Mouse (Mus musculus) midbrain, postnatal 0 days (tissue): ENCODE results near the gene Ifna2. TPM values are rescaled to one million over a fixed set of nuclear protein-coding genes. Genes with fewer than 3 reads are reported as not detected.

Experiments used
- ATAC-seq: fragments of 200-750 bp; cut with Nextera tagmentation; 2 replicates; pipeline ENCODE4 v1.8.0; 2017; ENCODE audit warnings: moderate number of reproducible peaks, mild to moderate bottlenecking, moderate TSS enrichment, moderate library complexity; ENCODE audit not compliant: low FRiP score
- DNase-seq: peaks from one replicate; pipeline ENCODE4 v3.0.0-alpha.2; 2015; ENCODE audit warnings: low spot score
- H3K27ac ChIP-seq: fragments of 300-500 bp; sonication (generic); 2 replicates; pipeline ENCODE4 v1.5.1; 2014; ENCODE audit warnings: low read depth, mild to moderate bottlenecking, low read length, mixed read lengths
- H3K27me3 ChIP-seq: fragments of 300-500 bp; sonication (generic); 2 replicates; pipeline ENCODE4 v1.6.1; 2014; ENCODE audit warnings: low read length, control low read depth, mixed read lengths; ENCODE audit not compliant: insufficient read depth
- H3K36me3 ChIP-seq: fragments of 300-500 bp; sonication (generic); 2 replicates; pipeline ENCODE4 v1.6.1; 2014; ENCODE audit warnings: low read length, control low read depth, mixed read lengths; ENCODE audit not compliant: insufficient read depth
- H3K4me1 ChIP-seq: fragments of 300-500 bp; sonication (generic); 2 replicates; pipeline ENCODE4 v1.6.1; 2014; ENCODE audit warnings: mild to moderate bottlenecking, control low read depth, antibody characterized with exemption, low read length, mixed read lengths; ENCODE audit not compliant: insufficient read depth
- H3K4me2 ChIP-seq: fragments of 300-500 bp; sonication (generic); 2 replicates; pipeline ENCODE4 v1.6.1; 2014; ENCODE audit warnings: low read depth, mild to moderate bottlenecking, low read length, mixed read lengths; ENCODE audit not compliant: poor library complexity, severe bottlenecking
- H3K4me3 ChIP-seq: fragments of 300-500 bp; sonication (generic); 2 replicates; pipeline ENCODE4 v1.5.1; 2014; ENCODE audit warnings: low read depth, mild to moderate bottlenecking, low read length, moderate library complexity
- H3K9ac ChIP-seq: fragments of 300-500 bp; sonication (generic); replicated peaks from 2 replicates; pipeline ENCODE4 v1.6.1; 2014; ENCODE audit warnings: mild to moderate bottlenecking, low read length, moderate library complexity, mixed read lengths; ENCODE audit not compliant: poor library complexity, severe bottlenecking
- H3K9me3 ChIP-seq: fragments of 300-500 bp; sonication (generic); 2 replicates; pipeline ENCODE4 v1.6.1; 2016; ENCODE audit warnings: low read length, control low read depth
- CTCF ChIP-seq: IDR thresholded peaks from 2 replicates; pipeline ENCODE4 v1.5.1; 2016; ENCODE audit warnings: antibody characterized with exemption, mild to moderate bottlenecking
- WGBS: fragments of 180-500 bp; shearing (Covaris S2); extraction: QIAGEN DNeasy Blood & Tissue Kit; methylation state at CpG from one replicate; pipeline ENCODE4 v1.1.7; 2014; 5-methylcytosine and 5-hydroxymethylcytosine counted together
- polyA plus RNA-seq: library from polyadenylated mRNA; unstranded; fragments of >200 nt; fragmentation: Nextera tagmentation; extraction: Ambion mirVana; gene quantifications from 2 replicates; pipeline ENCODE4 v1.2.1, GENCODE M21; 2015
- total RNA-seq: library from RNA; depleted of rRNA; stranded (reverse); fragments of >200 nt; gene quantifications from 2 replicates; pipeline ENCODE4 v1.2.3, GENCODE M21; 2014; rRNA removed

Gene Ifna2
- total RNA-seq (not detected in 2 replicates), polyA plus RNA-seq (not detected in 2 replicates)

GRCm38 (mm10) chr4:88683812-88684211 lies at the start of gene Ifna2:
TSS of gene Ifna2 (minus strand) at chr4:88683912.
- H3K27ac ChIP-seq = no peak within 1 kb of the TSS
- 100% methylated on average over 1 of the region's 1 CpGs for WGBS
- no peak within 1 kb of the TSS for H3K4me2 ChIP-seq
- no peaks in the 10 kb centered on the region for H3K4me1 ChIP-seq
- H3K27me3 ChIP-seq = no peaks in the 10 kb centered on the region
- H3K9ac ChIP-seq = no peak within 1 kb of the TSS
- no peak for TF ChIP-seq CTCF
- no peaks in the 10 kb centered on the region for H3K9me3 ChIP-seq
- ATAC-seq (no peak), DNase-seq (no peak)
- no peaks in the 10 kb centered on the region for H3K36me3 ChIP-seq
- no peak within 1 kb of the TSS for H3K4me3 ChIP-seq

- DNase-seq (peak; percentile 14), ATAC-seq (no peak)
- Histone ChIP-seq H3K36me3 (no peaks in the 10 kb centered on the region), H3K4me3 (no peak overlapping the region), H3K27me3 (no peaks in the 10 kb centered on the region), H3K9me3 (no peaks in the 10 kb centered on the region), H3K4me2 (no peak overlapping the region), H3K27ac (no peak overlapping the region), H3K9ac (no peak overlapping the region), H3K4me1 (no peaks in the 10 kb centered on the region)
- WGBS = 4% methylated on average over 1 of the region's 1 CpGs
- TF ChIP-seq CTCF = peak; percentile 58
Measured at GRCm38 (mm10) chr4:88727324-88727723, 43.6 kb upstream of the Ifna2 start.

GRCm38 (mm10) chr4:88726727-88727126 lies 43.0 kb upstream of the Ifna2 start:
- TF ChIP-seq CTCF = no peak
- 85% methylated on average over 6 of the region's 6 CpGs for WGBS
- H3K36me3 ChIP-seq = no peaks in the 10 kb centered on the region

GRCm38 (mm10) chr4:88723497-88724090 lies 39.9 kb upstream of the Ifna2 start:
- no peak for DNase-seq
- Histone ChIP-seq H3K9me3 (no peaks in the 10 kb centered on the region), H3K36me3 (no peaks in the 10 kb centered on the region), H3K9ac (no peak overlapping the region), H3K4me3 (no peak overlapping the region), H3K4me1 (peaks cover 13% of the 10 kb centered on the region), H3K27me3 (no peaks in the 10 kb centered on the region), H3K27ac (no peak overlapping the region), H3K4me2 (no peak overlapping the region)
- no peak for TF ChIP-seq CTCF
- ATAC-seq = no peak
- WGBS = 70% methylated on average over 8 of the region's 8 CpGs

More at GRCm38 (mm10) chr4:88726727-88727126, 43.0 kb upstream of the Ifna2 start:
- Histone ChIP-seq H3K27ac (no peak overlapping the region), H3K4me2 (no peak overlapping the region), H3K9me3 (no peaks in the 10 kb centered on the region), H3K4me3 (no peak overlapping the region), H3K27me3 (no peaks in the 10 kb centered on the region), H3K4me1 (no peaks in the 10 kb centered on the region), H3K9ac (no peak overlapping the region)
- DNase-seq (no peak), ATAC-seq (no peak)

GRCm38 (mm10) chr4:88721791-88722721 lies 38.3 kb upstream of the Ifna2 start, which contains the start of the genes Gm26566 and Klhl9:
TSS of gene Gm26566 (plus strand) at chr4:88721805.
TSS of gene Klhl9 (minus strand) at chr4:88722465.
- under 1% methylated on average over 75 of the region's 82 CpGs for WGBS
- TF ChIP-seq CTCF = no peak
- peak; percentile 97 for DNase-seq
- ATAC-seq = peak; percentile 98
- H3K27me3 ChIP-seq = no peaks in the 10 kb centered on the region
- peak within 1 kb of the TSS; percentile 75 for H3K4me2 ChIP-seq
- H3K27ac ChIP-seq = peak within 1 kb of the TSS; percentile 99
- H3K9ac ChIP-seq = peak within 1 kb of the TSS; percentile 96
- H3K9me3 ChIP-seq = no peaks in the 10 kb centered on the region
- peaks cover 19% of the 10 kb centered on the region for H3K4me1 ChIP-seq
- H3K36me3 ChIP-seq = peaks cover 3% of the 10 kb centered on the region; the same call in 1 of the 2 replicates
- peak within 1 kb of the TSS; percentile 96 for H3K4me3 ChIP-seq
